ENCODE assay signal across 8 mouse cellular contexts in genomic region chr2:69148691-69149090, GRCm38 (mm10).
"Had no signal": no experiment of that assay in that cellular context is flagged by ENCODE, and none has a peak within 500 bp of the region (broad histone marks: within the 10 kb centered on the region; RNA-seq: fewer than 3 reads in every experiment).

No protein-coding gene starts in this region.

- H3K4me3 ChIP-seq: layer of hippocampus, adult 2 months; liver, embryonic 13.5 days; lung, embryonic 15.5 days; midbrain, embryonic 13.5 days had no signal

- H3K4me2 ChIP-seq: liver, embryonic 13.5 days; lung, embryonic 15.5 days; midbrain, embryonic 13.5 days had no signal

- H3K27ac ChIP-seq: layer of hippocampus, adult 2 months; liver, embryonic 13.5 days; lung, embryonic 15.5 days; midbrain, embryonic 13.5 days had no signal

- ATAC-seq: liver, postnatal 0 days; midbrain, embryonic 13.5 days had no signal

- DNase-seq: liver; liver, embryonic 13.5 days; liver, postnatal 0 days; right cerebral cortex, postnatal 14 days; thymus, postnatal 36 days had no signal

- H3K36me3 ChIP-seq: liver, embryonic 13.5 days; lung, embryonic 15.5 days; midbrain, embryonic 13.5 days had no signal

- H3K4me1 ChIP-seq: liver, embryonic 13.5 days; lung, embryonic 15.5 days had no signal

- H3K27me3 ChIP-seq: liver, embryonic 13.5 days; lung, embryonic 15.5 days had no signal

- H3K9me3 ChIP-seq: liver, embryonic 13.5 days; lung, embryonic 15.5 days; midbrain, embryonic 13.5 days had no signal

- H3K9ac ChIP-seq: liver, embryonic 13.5 days; liver, postnatal 0 days; lung, embryonic 15.5 days; midbrain, embryonic 13.5 days had no signal
